Mouse (Mus musculus): Measurements from ENCODE around the gene Fbxo11. TPM values are rescaled to one million over a fixed set of nuclear protein-coding genes. Genes with fewer than 3 reads are reported as not detected.

The Fbxo11 gene
- polyA plus RNA-seq, 1 experiment from 2014 or later, result 26.7 TPM

GRCm38 (mm10) chr17:88098181-88098852, 33.2 kb upstream of the Fbxo11 start:
- no peak overlapping the region for H3K27ac ChIP-seq (ENCODE audit: low read depth, low read length)
- no peak overlapping the region for H3K9ac ChIP-seq (ENCODE audit: low read depth, low read length)
- H3K36me3 ChIP-seq (ENCODE audit: control insufficient read depth, insufficient read depth, low read length), result no peaks in the 10 kb centered on the region
- no peak overlapping the region for H3K4me3 ChIP-seq (ENCODE audit: low read length)
- no peaks in the 10 kb centered on the region for H3K9me3 ChIP-seq (ENCODE audit: control insufficient read depth, low read length)
- no peaks in the 10 kb centered on the region for H3K4me1 ChIP-seq (ENCODE audit: control insufficient read depth, insufficient read depth, low read length)
- H3K4me2 ChIP-seq (replicated peaks; ENCODE audit: low read depth, low read length), result no peak overlapping the region
- no peak for ATAC-seq (ENCODE audit: low FRiP score, low TSS enrichment)
- no peaks in the 10 kb centered on the region for H3K27me3 ChIP-seq (ENCODE audit: control insufficient read depth, insufficient read depth, low read length)
- WGBS, result 90% methylated on average over 9 of the region's 9 CpGs

- WGBS, result 93% methylated on average over 3 of the region's 3 CpGs
- no peak overlapping the region for H3K4me3 ChIP-seq (ENCODE audit: low read length)
- H3K9me3 ChIP-seq (ENCODE audit: control insufficient read depth, low read length), result no peaks in the 10 kb centered on the region
- H3K36me3 ChIP-seq (ENCODE audit: control insufficient read depth, insufficient read depth, low read length), result no peaks in the 10 kb centered on the region
- ATAC-seq (ENCODE audit: low FRiP score, low TSS enrichment), result no peak
- H3K9ac ChIP-seq (ENCODE audit: low read depth, low read length), result no peak overlapping the region
- no peaks in the 10 kb centered on the region for H3K4me1 ChIP-seq (ENCODE audit: control insufficient read depth, insufficient read depth, low read length)
- H3K27me3 ChIP-seq (ENCODE audit: control insufficient read depth, insufficient read depth, low read length), result no peaks in the 10 kb centered on the region
- H3K4me2 ChIP-seq (replicated peaks; ENCODE audit: low read depth, low read length), result no peak overlapping the region
- H3K27ac ChIP-seq (ENCODE audit: low read depth, low read length), result no peak overlapping the region
Observed at GRCm38 (mm10) chr17:88097543-88097942, 32.5 kb upstream of the Fbxo11 start.

GRCm38 (mm10) chr17:88096809-88097399, 31.8 kb upstream of the Fbxo11 start:
- no peak overlapping the region for H3K4me3 ChIP-seq (ENCODE audit: low read length)
- H3K36me3 ChIP-seq (ENCODE audit: control insufficient read depth, insufficient read depth, low read length), result no peaks in the 10 kb centered on the region
- no peaks in the 10 kb centered on the region for H3K4me1 ChIP-seq (ENCODE audit: control insufficient read depth, insufficient read depth, low read length)
- H3K9ac ChIP-seq (ENCODE audit: low read depth, low read length), result no peak overlapping the region
- H3K27ac ChIP-seq (ENCODE audit: low read depth, low read length), result no peak overlapping the region
- ATAC-seq (ENCODE audit: low FRiP score, low TSS enrichment), result no peak
- WGBS, result 87% methylated on average over 12 of the region's 12 CpGs
- no peaks in the 10 kb centered on the region for H3K9me3 ChIP-seq (ENCODE audit: control insufficient read depth, low read length)
- H3K4me2 ChIP-seq (replicated peaks; ENCODE audit: low read depth, low read length), result no peak overlapping the region
- no peaks in the 10 kb centered on the region for H3K27me3 ChIP-seq (ENCODE audit: control insufficient read depth, insufficient read depth, low read length)

GRCm38 (mm10) chr17:88095517-88096198, 30.6 kb upstream of the Fbxo11 start:
- ATAC-seq (ENCODE audit: low FRiP score, low TSS enrichment), result no peak
- no peaks in the 10 kb centered on the region for H3K4me1 ChIP-seq (ENCODE audit: control insufficient read depth, insufficient read depth, low read length)
- H3K4me3 ChIP-seq (ENCODE audit: low read length), result no peak overlapping the region
- no peak overlapping the region for H3K4me2 ChIP-seq (replicated peaks; ENCODE audit: low read depth, low read length)
- no peaks in the 10 kb centered on the region for H3K36me3 ChIP-seq (ENCODE audit: control insufficient read depth, insufficient read depth, low read length)
- no peaks in the 10 kb centered on the region for H3K27me3 ChIP-seq (ENCODE audit: control insufficient read depth, insufficient read depth, low read length)
- no peak overlapping the region for H3K9ac ChIP-seq (ENCODE audit: low read depth, low read length)
- WGBS, result 82% methylated on average over 10 of the region's 10 CpGs
- H3K9me3 ChIP-seq (ENCODE audit: control insufficient read depth, low read length), result no peaks in the 10 kb centered on the region
- no peak overlapping the region for H3K27ac ChIP-seq (ENCODE audit: low read depth, low read length)

- Histone ChIP-seq H3K27me3 (ENCODE audit: control insufficient read depth, insufficient read depth, low read length) (no peaks in the 10 kb centered on the region), H3K4me3 (ENCODE audit: low read length) (no peak overlapping the region), H3K9ac (ENCODE audit: low read depth, low read length) (no peak overlapping the region), H3K9me3 (ENCODE audit: control insufficient read depth, low read length) (no peaks in the 10 kb centered on the region), H3K4me2 (replicated peaks; ENCODE audit: low read depth, low read length) (no peak overlapping the region), H3K27ac (ENCODE audit: low read depth, low read length) (no peak overlapping the region), H3K36me3 (ENCODE audit: control insufficient read depth, insufficient read depth, low read length) (no peaks in the 10 kb centered on the region), H3K4me1 (ENCODE audit: control insufficient read depth, insufficient read depth, low read length) (no peaks in the 10 kb centered on the region)
- ATAC-seq (ENCODE audit: low FRiP score, low TSS enrichment), result no peak
- 84% methylated on average over 12 of the region's 12 CpGs for WGBS
Observed at GRCm38 (mm10) chr17:88094327-88094726, 29.2 kb upstream of the Fbxo11 start.

- no peaks in the 10 kb centered on the region for H3K36me3 ChIP-seq (ENCODE audit: control insufficient read depth, insufficient read depth, low read length)
- H3K4me2 ChIP-seq (replicated peaks; ENCODE audit: low read depth, low read length), result no peak overlapping the region
Observed at GRCm38 (mm10) chr17:88093798-88094197, 28.7 kb upstream of the Fbxo11 start.

GRCm38 (mm10) chr17:88085976-88086375, 20.9 kb upstream of the Fbxo11 start:
- ATAC-seq (ENCODE audit: low FRiP score, low TSS enrichment), result no peak
- Histone ChIP-seq H3K9me3 (ENCODE audit: control insufficient read depth, low read length) (no peaks in the 10 kb centered on the region), H3K36me3 (ENCODE audit: control insufficient read depth, insufficient read depth, low read length) (no peaks in the 10 kb centered on the region), H3K4me2 (replicated peaks; ENCODE audit: low read depth, low read length) (no peak overlapping the region), H3K9ac (ENCODE audit: low read depth, low read length) (no peak overlapping the region), H3K4me3 (ENCODE audit: low read length) (no peak overlapping the region), H3K4me1 (ENCODE audit: control insufficient read depth, insufficient read depth, low read length) (no peaks in the 10 kb centered on the region), H3K27ac (ENCODE audit: low read depth, low read length) (no peak overlapping the region), H3K27me3 (ENCODE audit: control insufficient read depth, insufficient read depth, low read length) (no peaks in the 10 kb centered on the region)
- WGBS, result 92% methylated on average over 11 of the region's 11 CpGs

More at GRCm38 (mm10) chr17:88093798-88094197, 28.7 kb upstream of the Fbxo11 start:
- Histone ChIP-seq H3K27ac (ENCODE audit: low read depth, low read length) (no peak overlapping the region), H3K27me3 (ENCODE audit: control insufficient read depth, insufficient read depth, low read length) (no peaks in the 10 kb centered on the region), H3K9ac (ENCODE audit: low read depth, low read length) (no peak overlapping the region), H3K4me1 (ENCODE audit: control insufficient read depth, insufficient read depth, low read length) (no peaks in the 10 kb centered on the region), H3K4me3 (ENCODE audit: low read length) (no peak overlapping the region), H3K9me3 (ENCODE audit: control insufficient read depth, low read length) (no peaks in the 10 kb centered on the region)
- no peak for ATAC-seq (ENCODE audit: low FRiP score, low TSS enrichment)
- WGBS, result 90% methylated on average over 10 of the region's 10 CpGs

GRCm38 (mm10) chr17:88081446-88081845, 16.4 kb upstream of the Fbxo11 start:
- H3K27me3 ChIP-seq (ENCODE audit: control insufficient read depth, insufficient read depth, low read length), result no peaks in the 10 kb centered on the region
- ATAC-seq (ENCODE audit: low FRiP score, low TSS enrichment), result no peak
- no peaks in the 10 kb centered on the region for H3K4me1 ChIP-seq (ENCODE audit: control insufficient read depth, insufficient read depth, low read length)
- H3K4me2 ChIP-seq (replicated peaks; ENCODE audit: low read depth, low read length), result no peak overlapping the region
- no peak overlapping the region for H3K9ac ChIP-seq (ENCODE audit: low read depth, low read length)
- 93% methylated on average over 6 of the region's 6 CpGs for WGBS
- H3K4me3 ChIP-seq (ENCODE audit: low read length), result no peak overlapping the region
- H3K36me3 ChIP-seq (ENCODE audit: control insufficient read depth, insufficient read depth, low read length), result no peaks in the 10 kb centered on the region
- H3K9me3 ChIP-seq (ENCODE audit: control insufficient read depth, low read length), result no peaks in the 10 kb centered on the region
- H3K27ac ChIP-seq (ENCODE audit: low read depth, low read length), result no peak overlapping the region

- Histone ChIP-seq H3K27me3 (ENCODE audit: control insufficient read depth, insufficient read depth, low read length) (no peaks in the 10 kb centered on the region), H3K4me1 (ENCODE audit: control insufficient read depth, insufficient read depth, low read length) (no peaks in the 10 kb centered on the region), H3K36me3 (ENCODE audit: control insufficient read depth, insufficient read depth, low read length) (no peaks in the 10 kb centered on the region), H3K4me3 (ENCODE audit: low read length) (no peak overlapping the region), H3K4me2 (replicated peaks; ENCODE audit: low read depth, low read length) (no peak overlapping the region), H3K9ac (ENCODE audit: low read depth, low read length) (no peak overlapping the region), H3K27ac (ENCODE audit: low read depth, low read length) (no peak overlapping the region), H3K9me3 (ENCODE audit: control insufficient read depth, low read length) (no peaks in the 10 kb centered on the region)
- no peak for ATAC-seq (ENCODE audit: low FRiP score, low TSS enrichment)
- 88% methylated on average over 8 of the region's 8 CpGs for WGBS
Observed at GRCm38 (mm10) chr17:88079771-88080170, 14.7 kb upstream of the Fbxo11 start.

Data from kidney, embryonic 14.5 days (tissue).